Mouse (Mus musculus) bone marrow, adult 2 months (tissue): ENCODE results near the gene Ptpn13.

ENCODE experiments used
- CTCF ChIP-seq: fragments of 200-500 bp; IDR thresholded peaks from 2 replicates; pipeline ENCODE4 v1.5.1; 2011; ENCODE audit warnings: low read length, control low read depth; ENCODE audit not compliant: control insufficient read depth, insufficient read depth
- POLR2A ChIP-seq: fragments of 200-500 bp; IDR thresholded peaks from 2 replicates; pipeline ENCODE4 v1.6.1; 2011; ENCODE audit warnings: low read depth, mild to moderate bottlenecking, control low read depth, low read length, borderline replicate concordance; ENCODE audit not compliant: control insufficient read depth

DNA sequence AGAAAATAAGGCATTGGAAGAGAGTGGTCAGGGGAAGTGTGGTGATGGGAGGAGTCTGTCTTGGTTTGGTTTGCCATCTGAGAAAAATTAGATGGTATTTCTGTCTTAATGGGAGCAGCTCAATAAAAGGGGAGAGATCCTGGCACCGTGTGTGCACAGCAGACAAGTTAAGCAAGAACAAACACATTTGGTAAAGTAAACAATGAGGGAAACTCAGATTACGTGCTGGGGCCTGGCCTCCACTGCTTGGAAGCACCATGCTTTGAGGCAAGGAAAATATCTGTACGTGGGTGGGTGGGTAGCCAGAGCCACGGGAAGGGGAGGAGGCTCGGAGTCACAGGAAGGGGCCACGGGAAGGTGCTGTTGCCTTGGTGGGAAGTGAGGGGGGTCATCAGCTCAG, 74.3 kb downstream of the Ptpn13 start:
- TF ChIP-seq POLR2A = no peak
- TF ChIP-seq CTCF = no peak
